In the genomic region with DNA sequence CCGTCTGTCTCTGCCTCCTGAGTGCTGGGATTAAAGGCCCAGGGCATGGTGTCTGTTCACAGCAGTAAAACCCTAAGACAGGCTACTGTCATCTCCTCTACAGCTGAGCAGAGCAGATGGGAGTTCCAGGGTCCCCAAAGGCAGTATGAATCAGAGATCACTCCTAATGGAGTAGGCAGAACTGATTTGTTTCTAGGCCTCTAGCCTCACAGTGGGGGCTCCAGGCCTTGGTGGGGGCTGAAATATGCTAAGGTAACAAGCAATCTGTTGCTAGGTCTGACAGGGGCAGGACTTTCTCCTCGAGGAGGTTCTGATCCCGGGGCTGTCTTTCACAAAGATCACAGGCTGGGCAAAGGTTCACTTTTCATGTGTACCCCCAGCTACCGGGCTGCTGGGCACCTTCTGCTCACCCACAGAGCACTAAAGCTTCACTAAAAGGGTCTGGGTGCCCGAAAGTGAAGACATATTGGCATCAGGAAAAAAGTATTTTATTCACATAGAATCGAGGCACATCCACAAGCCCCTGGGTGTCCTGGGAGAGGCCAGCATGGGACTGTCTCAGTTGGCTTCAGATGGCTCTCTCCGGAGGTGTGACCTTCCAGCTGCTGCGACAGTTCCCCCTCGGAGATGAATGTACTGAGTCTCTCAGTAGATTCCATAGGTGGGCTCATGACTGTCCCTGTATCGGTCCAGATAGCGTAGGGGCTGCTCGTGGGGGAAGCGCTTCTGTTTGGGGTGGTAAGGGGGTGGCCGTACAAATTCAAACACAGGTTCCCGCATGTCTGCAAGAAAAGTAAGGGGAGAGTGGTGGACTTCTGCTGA, we compare ENCODE assay signal across 8 mouse cellular contexts. TPM values are rescaled to one million over a fixed set of nuclear protein-coding genes. Genes with fewer than 3 reads are reported as not detected.
DNase-seq lines count a peak whose midpoint lies in the region; ATAC-seq and TF ChIP-seq lines count a peak whose summit lies in the region.

No protein-coding gene starts in this region.

- peak overlapping the region; percentile 54 for H3K4me2 ChIP-seq in liver, embryonic 14.5 days (ENCODE audit: low read depth)

- no peaks in the 10 kb centered on the region for H3K9me3 ChIP-seq in liver, embryonic 14.5 days (ENCODE audit: control insufficient read depth, low read length)

- 89% methylated on average over 15 of the region's 15 CpGs for WGBS in thymus, adult 2 months
- WGBS in liver, embryonic 14.5 days (ENCODE audit: insufficient replicate concordance), result 77% methylated on average over 15 of the region's 15 CpGs

- no peak for TF ChIP-seq POLR2A in thymus, adult 2 months (IDR thresholded peaks at IDR 0.05; ENCODE audit: control insufficient read depth, extremely low read depth, insufficient read depth, low read length, poor library complexity)

- peaks cover 28% of the 10 kb centered on the region for H3K4me1 ChIP-seq in thymus, adult 2 months (replicated peaks; ENCODE audit: control insufficient read depth, insufficient read depth, low read length)
- peaks cover 3 to 12% of the 10 kb centered on the region in 2 experiments; a peak in 3 of 4 replicates for H3K4me1 ChIP-seq in liver, embryonic 14.5 days (replicated peaks; ENCODE audit: control insufficient read depth in 2 of 2, insufficient read depth in 2 of 2, low read length in 1 of 2)

- DNase-seq in cerebellum, adult 11-12 months, result peak; percentile 51
- DNase-seq in thymus, adult 2 months, result no peak
- DNase-seq in thymus, postnatal 14 days, result no peak
- DNase-seq in liver, embryonic 14.5 days (ENCODE audit: low read depth in 3 of 3, low spot score in 3 of 3), result no peak
- no peak for DNase-seq in left cerebral cortex, postnatal 14 days (ENCODE audit: low spot score in 2 of 2)
- DNase-seq in right cerebral cortex, postnatal 36 days (ENCODE audit: low spot score in 2 of 2), result no peak

- H3K9ac ChIP-seq in liver, embryonic 14.5 days (replicated peaks), result no peak overlapping the region

- intact Hi-C loops in left cerebral cortex, postnatal 14 days (cut with DNase I), result loop anchor here (5.0 kb wide), 1 partner anchor 109 kb away; no protein-coding TSS in a partner anchor

- TF ChIP-seq EP300 in liver, embryonic 14.5 days (IDR thresholded peaks at IDR 0.05; ENCODE audit: low read depth), result no peak

- H3K27me3 ChIP-seq in thymus, adult 2 months (ENCODE audit: control insufficient read depth, insufficient read depth, low read length), result no peaks in the 10 kb centered on the region
- no peaks in the 10 kb centered on the region for H3K27me3 ChIP-seq in liver, embryonic 14.5 days (ENCODE audit: control insufficient read depth, insufficient read depth, low read length)

- peak overlapping the region; percentile 85 for H3K27ac ChIP-seq in thymus, adult 2 months (ENCODE audit: control insufficient read depth, insufficient read depth, low read length)
- no peak overlapping the region for H3K27ac ChIP-seq in liver, embryonic 14.5 days

- no peak for TF ChIP-seq CTCF in thymus, adult 2 months (IDR thresholded peaks at IDR 0.05; ENCODE audit: borderline replicate concordance, control insufficient read depth, extremely low read depth, insufficient read depth, low read length, poor library complexity)
- TF ChIP-seq CTCF in liver, embryonic 14.5 days (IDR thresholded peaks at IDR 0.05; ENCODE audit: low read depth), result no peak

- no peak for ATAC-seq in cerebellum, adult (ENCODE audit: insufficient number of reproducible peaks, low FRiP score, low TSS enrichment)
- ATAC-seq in liver, embryonic 14.5 days (ENCODE audit: insufficient read depth), result no peak
- no peak for ATAC-seq in activated CD4-positive, CD25-positive, alpha-beta regulatory T cell, adult 4 months

- peaks cover 3% of the 10 kb centered on the region; the same call in 1 of the 2 replicates for H3K36me3 ChIP-seq in thymus, adult 2 months (ENCODE audit: control insufficient read depth, insufficient read depth, low read length)
- no peaks in the 10 kb centered on the region for H3K36me3 ChIP-seq in liver, embryonic 14.5 days (replicated peaks; ENCODE audit: control insufficient read depth, insufficient read depth, low read depth)

- peak overlapping the region; percentile 66 for H3K4me3 ChIP-seq in thymus, adult 2 months (ENCODE audit: control insufficient read depth, insufficient read depth, low read length)
- peak overlapping the region in 1 of 2 experiments; percentile 48; a peak in 1 of 4 replicates for H3K4me3 ChIP-seq in liver, embryonic 14.5 days (ENCODE audit: insufficient read depth in 1 of 2, low read depth in 2 of 2, low read length in 2 of 2)

RNA-seq across cellular contexts. Expression of a gene that starts 0.6 kb away (rescaled TPM):
- 24.5 and 26.7 TPM in 2 replicates for polyA plus RNA-seq in thymus, adult 2 months (2012; rRNA removed)
- polyA plus RNA-seq in liver, embryonic 14.5 days (2012; rRNA removed), result 1.4 and 1.5 TPM in 2 replicates
- polyA plus RNA-seq in liver, embryonic 14.5 days (2014; fragmentation: Nextera tagmentation; extraction: Ambion mirVana), result 0.83 and 0.97 TPM in 2 replicates
- total RNA-seq in left cerebral cortex, postnatal 14 days (2021), result 1 to 10 TPM; 5.4 to 7.0 TPM
- 10 to 100 TPM; 10.7 to 11.9 TPM for polyA plus RNA-seq in activated CD4-positive, CD25-positive, alpha-beta regulatory T cell, adult 4 months (2017; shearing (Covaris generic))

RNA-seq across cellular contexts. Expression of a gene that starts 4.5 kb away (rescaled TPM):
- 27.6 and 30.0 TPM in 2 replicates for polyA plus RNA-seq in thymus, adult 2 months (2012; rRNA removed)
- 1.8 and 2.0 TPM in 2 replicates for polyA plus RNA-seq in liver, embryonic 14.5 days (2012; rRNA removed)
- polyA plus RNA-seq in liver, embryonic 14.5 days (2014; fragmentation: Nextera tagmentation; extraction: Ambion mirVana), result 2.2 and 3.2 TPM in 2 replicates
- 1 to 10 TPM; 8.7 to 9.0 TPM for total RNA-seq in left cerebral cortex, postnatal 14 days (2021)
- not detected for polyA plus RNA-seq in activated CD4-positive, CD25-positive, alpha-beta regulatory T cell, adult 4 months (2017; shearing (Covaris generic))

RNA-seq across cellular contexts. Expression of a gene that starts 7.1 kb away (rescaled TPM):
- 49.0 and 54.7 TPM in 2 replicates for polyA plus RNA-seq in thymus, adult 2 months (2012; rRNA removed)
- 17.5 and 24.8 TPM in 2 replicates for polyA plus RNA-seq in liver, embryonic 14.5 days (2012; rRNA removed)
- polyA plus RNA-seq in liver, embryonic 14.5 days (2014; fragmentation: Nextera tagmentation; extraction: Ambion mirVana), result 39.5 and 49.2 TPM in 2 replicates
- 10 to 100 TPM; 51.1 to 56.1 TPM for total RNA-seq in left cerebral cortex, postnatal 14 days (2021)
- polyA plus RNA-seq in activated CD4-positive, CD25-positive, alpha-beta regulatory T cell, adult 4 months (2017; shearing (Covaris generic)), result 10 to 100 TPM; 17.9 to 25.8 TPM

RNA-seq across cellular contexts. Expression of a gene that starts 36.4 kb away (rescaled TPM):
- polyA plus RNA-seq in thymus, adult 2 months (2012; rRNA removed), result 30.0 and 30.3 TPM in 2 replicates
- polyA plus RNA-seq in liver, embryonic 14.5 days (2012; rRNA removed), result 5.8 and 8.7 TPM in 2 replicates
- 3.1 and 3.5 TPM in 2 replicates for polyA plus RNA-seq in liver, embryonic 14.5 days (2014; fragmentation: Nextera tagmentation; extraction: Ambion mirVana)
- 10 to 100 TPM; 88.7 to 94.7 TPM for total RNA-seq in left cerebral cortex, postnatal 14 days (2021)
- polyA plus RNA-seq in activated CD4-positive, CD25-positive, alpha-beta regulatory T cell, adult 4 months (2017; shearing (Covaris generic)), result 1 to 10 TPM; 2.1 to 3.4 TPM

RNA-seq across cellular contexts. Expression of a gene that starts 44.8 kb away (rescaled TPM):
- polyA plus RNA-seq in thymus, adult 2 months (2012; rRNA removed), result 288 and 314 TPM in 2 replicates
- 46.2 and 57.4 TPM in 2 replicates for polyA plus RNA-seq in liver, embryonic 14.5 days (2012; rRNA removed)
- polyA plus RNA-seq in liver, embryonic 14.5 days (2014; fragmentation: Nextera tagmentation; extraction: Ambion mirVana), result 74.5 and 87.6 TPM in 2 replicates
- total RNA-seq in left cerebral cortex, postnatal 14 days (2021), result 100 to 1,000 TPM; 278 to 292 TPM
- polyA plus RNA-seq in activated CD4-positive, CD25-positive, alpha-beta regulatory T cell, adult 4 months (2017; shearing (Covaris generic)), result 100 to 1,000 TPM in 1 of 2 experiments, 10 to 100 TPM in 1; 85.4 to 142 TPM

Comparison
In these comparisons a context has a peak if more than half of its experiments do, and no peak if none do; other contexts are left out.
1. RNA of a gene that starts 0.6 kb away (polyA plus RNA-seq): 24.5 to 26.7 TPM in thymus, adult 2 months and 10.7 to 11.9 TPM in activated CD4-positive, CD25-positive, alpha-beta regulatory T cell, adult 4 months; 0.83 to 1.5 TPM in liver, embryonic 14.5 days; every median in the first group is over 4 times any median in the second.